Mouse (Mus musculus) liver, embryonic 14.5 days (tissue): ENCODE results near the gene Orai1. TPM values are rescaled to one million over a fixed set of nuclear protein-coding genes. Genes with fewer than 3 reads are reported as not detected.
A peak's percentile ranks its signal among the peaks of the same experiment; 100 is the strongest.
"Not testable (repeated sequence)": the region's sequence is repeated elsewhere in the genome, so short reads cannot be mapped to it uniquely, and the experiment has no call there.

ENCODE experiments used
- ATAC-seq: fragments of 200-750 bp; cut with Nextera tagmentation; 2 replicates; pipeline ENCODE4 v1.8.0; 2017; ENCODE audit warnings: moderate number of reproducible peaks, mild to moderate bottlenecking, moderate library complexity; ENCODE audit not compliant: insufficient read depth
- DNase-seq, 3 experiments: peaks; one replicate each; pipeline ENCODE4 v3.0.0-alpha.2; 2012 to 2013; ENCODE audit warnings: low read depth in 3 of 3, low spot score in 3 of 3
- H3K27ac ChIP-seq: fragments of 300-500 bp; sonication (generic); 2 replicates; pipeline ENCODE4 v1.5.1; 2014; ENCODE audit warnings: moderate library complexity, mild to moderate bottlenecking, control low read depth, inconsistent platforms
- H3K27me3 ChIP-seq: fragments of 300-500 bp; sonication (generic); 2 replicates; pipeline ENCODE4 v1.6.1; 2014; ENCODE audit warnings: mild to moderate bottlenecking, low read length, moderate library complexity; ENCODE audit not compliant: control insufficient read depth, insufficient read depth
- H3K36me3 ChIP-seq: fragments of 300-500 bp; sonication (generic); replicated peaks from 2 replicates; pipeline ENCODE4 v1.6.1; 2014; ENCODE audit warnings: low read depth; ENCODE audit not compliant: control insufficient read depth, insufficient read depth
- H3K4me1 ChIP-seq, 2 experiments: fragments of 200-500 bp in 1 of 2; fragments of 300-500 bp in 1 of 2; sonication (generic) in 1 of 2; replicated peaks; 2 replicates each; pipeline ENCODE4 v1.6.1; 2012 to 2014; ENCODE audit warnings: antibody characterized with exemption in 1 of 2, inconsistent platforms in 1 of 2, low read length in 1 of 2; ENCODE audit not compliant: control insufficient read depth in 2 of 2, insufficient read depth in 2 of 2
- H3K4me2 ChIP-seq: fragments of 300-500 bp; sonication (generic); 2 replicates; pipeline ENCODE4 v1.6.1; 2014; ENCODE audit warnings: low read depth, mild to moderate bottlenecking, control low read depth, moderate library complexity
- H3K4me3 ChIP-seq, 2 experiments: fragments of 200-500 bp in 1 of 2; fragments of 300-500 bp in 1 of 2; sonication (generic) in 1 of 2; 2 replicates each; pipeline ENCODE4 v1.5.1; 2012 to 2014; ENCODE audit warnings: low read depth in 2 of 2, low read length in 2 of 2, mild to moderate bottlenecking in 2 of 2, control low read depth in 1 of 2, inconsistent platforms in 1 of 2, moderate library complexity in 1 of 2; ENCODE audit not compliant: insufficient read depth in 1 of 2
- H3K9ac ChIP-seq: fragments of 300-500 bp; sonication (generic); replicated peaks from 2 replicates; pipeline ENCODE4 v1.6.1; 2014; ENCODE audit warnings: mild to moderate bottlenecking, control low read depth, moderate library complexity
- H3K9me3 ChIP-seq: fragments of 300-500 bp; sonication (generic); 2 replicates; pipeline ENCODE4 v1.6.1; 2016; ENCODE audit warnings: low read length, mixed read lengths; ENCODE audit not compliant: control insufficient read depth
- CTCF ChIP-seq: IDR thresholded peaks from 2 replicates; pipeline ENCODE4 v1.5.1; 2016; ENCODE audit warnings: antibody characterized with exemption, low read depth, control low read depth
- EP300 ChIP-seq: IDR thresholded peaks from 2 replicates; pipeline ENCODE4 v1.6.1; 2016; ENCODE audit warnings: antibody characterized with exemption, low read depth
- WGBS: fragments of 180-500 bp; shearing (Covaris S2); extraction: QIAGEN DNeasy Blood & Tissue Kit; methylation state at CpG from one replicate; pipeline ENCODE4 v1.1.7; 2014; ENCODE audit not compliant: insufficient replicate concordance; 5-methylcytosine and 5-hydroxymethylcytosine counted together
- polyA plus RNA-seq, 2 experiments: library from polyadenylated mRNA; depleted of rRNA in 1 of 2; stranded (reverse) in 1 of 2; unstranded in 1 of 2; fragments of >200 nt; fragmentation: Nextera tagmentation in 1 of 2; extraction: Ambion mirVana in 1 of 2; gene quantifications; 2 replicates each; pipeline versions ENCODE4 v1.2.1 to v1.2.3; 2012 to 2014

The Orai1 gene
- polyA plus RNA-seq, 2 experiments = 6.3 to 7.4 TPM

GRCm38 (mm10) chr5:123057366-123058250 lies 42.7 kb downstream of the Orai1 start:
- peak; percentile 99 to 100 (median 99) for DNase-seq
- peak; percentile 70 for TF ChIP-seq CTCF
- TF ChIP-seq EP300 = no peak
- H3K9ac ChIP-seq = peak overlapping the region; percentile 77
- H3K27me3 ChIP-seq = no peaks in the 10 kb centered on the region
- peak overlapping the region; percentile 82 for H3K27ac ChIP-seq
- H3K4me2 ChIP-seq = peak overlapping the region; percentile 94
- H3K9me3 ChIP-seq = no peaks in the 10 kb centered on the region
- peaks cover 9 to 11% of the 10 kb centered on the region in 2 experiments for H3K4me1 ChIP-seq
- peak overlapping the region; percentile 65 to 68 for H3K4me3 ChIP-seq
- peak; percentile 96 for ATAC-seq
- 7% methylated on average over 48 of the region's 48 CpGs for WGBS
- no peaks in the 10 kb centered on the region for H3K36me3 ChIP-seq

- TF ChIP-seq CTCF (no peak), EP300 (no peak)
- H3K27me3 ChIP-seq = no peaks in the 10 kb centered on the region
- H3K9me3 ChIP-seq = no peaks in the 10 kb centered on the region
- H3K4me2 ChIP-seq = peak overlapping the region; percentile 94
- no peak for ATAC-seq
- DNase-seq = peak in 1 of 3 experiments; percentile 33
- peak overlapping the region; percentile 82 for H3K27ac ChIP-seq
- peaks cover 9 to 11% of the 10 kb centered on the region in 2 experiments for H3K4me1 ChIP-seq
- H3K4me3 ChIP-seq = peak overlapping the region; percentile 65 to 68
- WGBS = 19% methylated on average over 16 of the region's 16 CpGs
- peak overlapping the region; percentile 77 for H3K9ac ChIP-seq
- no peaks in the 10 kb centered on the region for H3K36me3 ChIP-seq
Observed at GRCm38 (mm10) chr5:123058251-123059102, 43.6 kb downstream of the Orai1 start.

DNA sequence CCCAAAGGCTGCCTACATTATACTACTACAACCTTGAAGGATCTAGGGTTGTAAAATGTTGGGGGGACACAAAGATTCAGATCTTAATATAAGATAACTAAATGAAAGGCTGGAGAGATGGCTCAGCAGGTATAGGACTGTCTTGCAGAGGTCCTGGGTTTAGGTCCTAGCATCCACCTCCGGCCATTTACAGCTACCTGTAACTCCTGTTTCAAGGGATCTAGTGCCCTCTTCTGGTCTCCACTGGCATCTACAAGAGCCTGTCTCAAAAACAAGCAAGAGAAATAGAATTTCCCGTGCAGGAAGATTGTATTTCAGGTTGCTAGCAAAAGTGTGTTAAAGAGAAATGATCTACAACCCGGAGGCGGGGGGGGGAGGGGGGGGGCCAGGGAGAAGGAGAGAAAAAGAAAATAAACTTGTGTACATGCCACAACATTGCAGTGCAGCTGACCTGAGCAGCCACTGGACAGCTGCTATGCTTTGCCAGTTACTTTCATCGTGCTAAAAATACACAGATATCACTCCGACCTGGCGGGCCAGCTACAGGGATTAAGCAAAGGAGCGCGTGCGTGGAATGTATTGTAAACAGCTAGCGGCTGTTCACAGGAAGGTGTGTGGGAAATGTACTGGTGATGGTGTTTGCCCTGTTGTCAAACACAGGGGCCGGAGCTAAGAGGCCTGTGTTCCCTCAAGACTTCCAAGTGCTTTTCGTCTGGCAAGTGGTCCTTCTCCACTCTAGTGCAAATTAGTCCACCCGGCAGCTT lies 45.1 kb downstream of the Orai1 start:
- 38% methylated on average over 14 of the region's 14 CpGs for WGBS
- H3K4me2 ChIP-seq = no peak overlapping the region
- H3K27ac ChIP-seq = no peak overlapping the region

DNA sequence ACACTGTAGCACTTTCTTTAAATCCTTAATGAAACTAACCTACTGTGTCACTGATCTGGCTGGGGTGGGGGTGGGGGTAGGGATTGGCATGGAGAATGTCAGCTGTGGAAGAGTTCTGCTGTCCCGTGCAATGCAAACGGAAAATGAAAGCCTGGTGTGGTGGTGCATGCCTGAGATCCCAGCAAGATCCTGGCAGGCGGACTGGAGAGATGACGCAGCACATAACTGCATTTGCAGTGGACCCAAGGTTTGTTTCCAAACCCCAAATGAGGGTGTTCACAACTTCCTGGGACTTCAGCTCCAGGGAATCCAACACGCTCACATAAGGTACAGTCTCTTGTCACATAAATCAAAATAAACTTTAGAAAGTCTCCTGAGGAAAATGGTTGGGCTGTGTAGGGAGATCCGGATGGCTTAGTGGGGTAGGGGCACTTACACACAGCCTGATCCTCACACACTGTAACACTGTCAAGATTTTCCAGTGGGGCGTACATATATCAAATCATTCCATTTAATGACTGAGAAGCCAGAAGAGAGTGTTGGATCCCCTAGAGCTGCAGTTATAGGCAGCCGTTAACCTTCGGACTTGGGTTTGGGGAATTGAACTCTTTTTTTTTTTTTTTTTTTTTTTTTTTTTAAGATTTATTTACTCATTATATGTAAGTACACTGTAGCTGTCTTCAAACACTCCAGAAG lies 46.0 kb downstream of the Orai1 start:
- peaks cover 11 to 13% of the 10 kb centered on the region in 2 experiments for H3K4me1 ChIP-seq
- H3K36me3 ChIP-seq = no peaks in the 10 kb centered on the region
- H3K27ac ChIP-seq = no peak overlapping the region
- no peak for TF ChIP-seq CTCF
- TF ChIP-seq EP300 = no peak
- ATAC-seq (no peak), DNase-seq (no peak)
- no peak overlapping the region for H3K4me2 ChIP-seq
- WGBS = 67% methylated on average over 9 of the region's 9 CpGs
- no peaks in the 10 kb centered on the region for H3K27me3 ChIP-seq
- H3K4me3 ChIP-seq = no peak overlapping the region
- no peak overlapping the region for H3K9ac ChIP-seq
- H3K9me3 ChIP-seq = no peaks in the 10 kb centered on the region

More for the DNA sequence above, 45.1 kb downstream of the Orai1 start:
- Histone ChIP-seq H3K4me3 (no peak overlapping the region), H3K27me3 (no peaks in the 10 kb centered on the region), H3K36me3 (no peaks in the 10 kb centered on the region), H3K9ac (no peak overlapping the region), H3K4me1 (peaks cover 11 to 13% of the 10 kb centered on the region in 2 experiments), H3K9me3 (no peaks in the 10 kb centered on the region)
- no peak for TF ChIP-seq EP300
- peak; percentile 77 for TF ChIP-seq CTCF
- no peak for ATAC-seq
- peak in 2 of 3 experiments; percentile 57 to 59 for DNase-seq

DNA sequence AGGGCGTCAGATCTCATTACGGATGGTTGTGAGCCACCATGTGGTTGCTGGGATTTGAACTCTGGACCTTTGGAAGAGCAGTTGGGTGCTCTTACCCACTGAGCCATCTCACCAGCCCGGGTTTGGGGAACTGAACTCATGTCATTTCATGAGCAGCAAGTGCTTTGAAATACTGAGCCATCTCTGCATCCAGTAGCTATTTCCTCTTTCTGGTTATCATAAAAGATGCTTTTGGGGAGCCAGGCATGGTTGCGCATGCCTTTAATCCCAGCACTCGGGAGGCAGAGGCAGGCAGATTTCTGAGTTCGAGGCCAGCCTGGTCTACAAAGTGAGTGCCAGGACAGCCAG lies 46.5 kb downstream of the Orai1 start:
- not testable (repeated sequence) for H3K9me3 ChIP-seq, H3K36me3 ChIP-seq, ATAC-seq

More for the DNA sequence above, 46.5 kb downstream of the Orai1 start:
- not testable (repeated sequence) for H3K9ac ChIP-seq, DNase-seq, H3K27ac ChIP-seq, H3K4me3 ChIP-seq, H3K27me3 ChIP-seq, H3K4me2 ChIP-seq
- H3K4me1 ChIP-seq = peaks cover 11 to 13% of the 10 kb centered on the region in 2 experiments
- WGBS = 54% methylated on average over 5 of the region's 6 CpGs
